Mouse (Mus musculus) C2C12 (cell line): ENCODE results near the gene Itgb6.

Experiments used
- CEBPB ChIP-seq: IDR thresholded peaks from one replicate; pipeline ENCODE4 v1.6.1; 2011; ENCODE audit warnings: low read depth, mild to moderate bottlenecking, control low read depth, moderate library complexity
- MYOG ChIP-seq: IDR thresholded peaks from one replicate; pipeline ENCODE4 v1.6.1; 2011; ENCODE audit not compliant: control insufficient read depth, insufficient read length; ENCODE audit errors: extremely low read depth

DNA sequence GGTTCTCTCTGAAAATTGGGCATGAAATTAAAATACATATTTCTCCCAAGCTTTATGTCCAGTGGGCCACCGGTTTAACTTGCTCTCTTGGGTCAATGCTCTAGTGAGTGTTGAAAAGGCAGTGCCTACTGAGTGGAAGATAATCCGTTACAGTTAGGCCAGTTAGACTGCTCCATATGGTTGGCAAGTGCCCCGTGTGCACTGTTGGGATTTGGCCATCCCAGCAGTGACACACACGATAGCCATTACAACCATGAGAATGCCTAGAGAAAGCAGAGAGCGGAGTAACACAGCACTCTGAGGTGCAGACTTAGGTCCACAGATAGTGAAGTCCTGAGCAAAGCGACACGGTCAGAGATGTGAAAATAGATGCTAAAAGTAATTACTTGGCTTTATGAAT is 79.8 kb downstream of the Itgb6 start:
- no peak for TF ChIP-seq CEBPB
- no peak for TF ChIP-seq MYOG
